Mouse (Mus musculus) heart, embryonic 10.5 days (tissue): ENCODE results near the gene Ms4a14. TPM values are rescaled to one million over a fixed set of nuclear protein-coding genes. Genes with fewer than 3 reads are reported as not detected.
"Not testable (repeated sequence)": the region's sequence is repeated elsewhere in the genome, so short reads cannot be mapped to it uniquely, and the experiment has no call there.

Experiments used
- DNase-seq: peaks from one replicate; pipeline ENCODE4 v3.0.0-alpha.2; 2017; ENCODE audit warnings: low spot score
- H3K27ac ChIP-seq: fragments of 300-500 bp; sonication (generic); 2 replicates; pipeline ENCODE4 v1.5.1; 2016; ENCODE audit warnings: mild to moderate bottlenecking
- H3K27me3 ChIP-seq: fragments of 300-500 bp; sonication (generic); 2 replicates; pipeline ENCODE4 v1.6.1; 2016; ENCODE audit warnings: mild to moderate bottlenecking; ENCODE audit not compliant: poor library complexity, insufficient read depth, severe bottlenecking
- H3K36me3 ChIP-seq: fragments of 300-500 bp; sonication (generic); 2 replicates; pipeline ENCODE4 v1.6.1; 2016; ENCODE audit warnings: mild to moderate bottlenecking, moderate library complexity
- H3K4me1 ChIP-seq: fragments of 300-500 bp; sonication (generic); 2 replicates; pipeline ENCODE4 v1.6.1; 2016; ENCODE audit warnings: mild to moderate bottlenecking
- H3K4me3 ChIP-seq: fragments of 300-500 bp; sonication (generic); 2 replicates; pipeline ENCODE4 v1.5.1; 2016; ENCODE audit warnings: mild to moderate bottlenecking, moderate library complexity
- H3K9me3 ChIP-seq: fragments of 300-500 bp; sonication (generic); 2 replicates; pipeline ENCODE4 v1.6.1; 2016; ENCODE audit warnings: mild to moderate bottlenecking, moderate library complexity
- WGBS: fragments of 180-500 bp; shearing (Covaris S2); methylation state at CpG from one replicate; pipeline ENCODE4 v1.1.7; 2016; 5-methylcytosine and 5-hydroxymethylcytosine counted together
- polyA plus RNA-seq: library from polyadenylated mRNA; unstranded; fragments of >200 nt; fragmentation: Nextera tagmentation; extraction: Ambion mirVana; gene quantifications from 2 replicates; pipeline ENCODE4 v1.2.1, GENCODE M21; 2016

Gene Ms4a14
- not detected in 2 replicates for polyA plus RNA-seq

DNA sequence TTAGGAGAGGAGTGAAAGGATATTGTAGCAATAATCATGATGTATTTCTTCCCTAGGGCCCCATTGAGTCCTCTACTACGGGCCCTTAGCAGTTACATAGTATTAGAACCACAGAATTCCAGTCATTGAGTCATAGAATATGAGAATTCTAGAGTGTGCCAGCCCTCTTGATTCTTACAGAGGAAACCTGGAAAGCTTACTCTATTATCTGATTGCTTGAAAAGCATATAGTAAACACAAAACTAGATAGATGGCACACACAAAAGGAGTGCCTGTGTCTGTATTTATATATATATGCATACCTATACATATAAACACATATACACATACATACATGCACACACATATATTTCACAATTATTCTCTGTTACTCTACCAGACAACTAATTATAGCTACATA lies at the start of gene Ms4a14:
Gene Ms4a14, minus strand, starts transcription at position 101 of the 400 bp plus-strand sequence.
- Histone ChIP-seq H3K27me3 (no peaks in the 10 kb centered on the region), H3K27ac (no peak within 1 kb of the TSS), H3K4me1 (no peaks in the 10 kb centered on the region), H3K36me3 (no peaks in the 10 kb centered on the region), H3K4me3 (no peak within 1 kb of the TSS), H3K9me3 (no peaks in the 10 kb centered on the region)
- WGBS = 81% methylated on average over 1 of the region's 1 CpGs
- no peak for DNase-seq

DNA sequence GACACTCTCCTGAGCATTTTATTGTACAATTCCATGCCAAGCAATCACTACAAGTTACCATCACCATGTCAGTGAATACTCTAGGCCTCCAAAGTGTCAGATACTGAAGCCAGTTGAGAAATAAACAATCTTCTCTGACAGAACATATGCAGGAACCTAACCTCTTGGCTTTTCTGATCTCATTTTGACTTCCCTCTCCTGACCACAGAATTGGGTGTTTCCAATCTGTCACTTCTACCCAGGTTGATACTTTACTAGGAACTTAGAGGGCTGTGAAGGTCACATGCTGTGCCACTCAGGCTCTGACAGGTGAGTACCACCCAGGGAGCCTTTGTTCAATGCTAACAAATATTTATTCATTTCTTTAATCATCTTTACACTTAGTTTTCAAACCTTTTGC lies 47.7 kb upstream of the Ms4a14 start:
- Histone ChIP-seq H3K4me3 (no peak overlapping the region), H3K27me3 (no peaks in the 10 kb centered on the region), H3K27ac (no peak overlapping the region), H3K9me3 (no peaks in the 10 kb centered on the region), H3K36me3 (no peaks in the 10 kb centered on the region), H3K4me1 (no peaks in the 10 kb centered on the region)
- no peak for DNase-seq

DNA sequence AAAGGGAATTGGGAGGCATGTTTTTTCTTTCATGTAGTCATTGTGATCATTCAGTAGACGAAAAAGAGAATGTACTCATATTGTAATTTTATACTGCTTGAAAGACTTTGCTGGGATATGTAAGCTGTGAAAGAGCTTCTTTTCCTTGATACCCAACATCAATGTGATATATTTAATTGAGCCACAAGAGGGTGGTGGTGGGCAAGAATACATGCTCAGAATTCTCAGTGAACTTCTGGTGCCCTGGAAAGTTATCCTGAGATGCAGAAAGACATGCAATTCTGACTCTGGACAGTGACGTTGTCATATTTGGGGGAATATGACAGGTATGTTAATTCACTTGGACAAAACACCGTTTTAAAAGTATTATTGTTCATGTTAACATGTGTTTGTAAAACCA lies 45.9 kb upstream of the Ms4a14 start:
- H3K4me1 ChIP-seq = no peaks in the 10 kb centered on the region

DNA sequence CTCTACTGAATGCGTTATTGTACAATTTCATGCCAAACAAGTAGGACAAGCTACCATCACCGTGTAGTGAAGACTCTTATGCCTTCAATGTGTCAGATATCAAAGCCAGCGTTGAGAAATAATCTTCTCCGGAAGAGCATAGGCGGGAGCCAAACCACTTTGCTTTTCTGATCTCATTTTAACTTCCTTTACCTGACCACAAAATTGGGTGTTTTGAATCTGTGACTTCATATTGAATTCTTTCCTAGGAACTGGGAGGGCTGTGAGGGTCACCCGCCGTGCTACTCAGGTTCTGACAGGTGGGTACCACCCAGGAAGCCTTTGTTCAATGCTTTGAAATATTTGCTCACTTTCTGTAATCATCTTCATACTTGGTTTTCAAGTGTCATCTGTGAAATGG lies 41.5 kb upstream of the Ms4a14 start:
- WGBS = 83% methylated on average over 7 of the region's 7 CpGs
- no peaks in the 10 kb centered on the region for H3K27me3 ChIP-seq

More for the DNA sequence above, 45.9 kb upstream of the Ms4a14 start:
- Histone ChIP-seq H3K9me3 (no peaks in the 10 kb centered on the region), H3K36me3 (no peaks in the 10 kb centered on the region), H3K4me3 (no peak overlapping the region), H3K27me3 (no peaks in the 10 kb centered on the region), H3K27ac (no peak overlapping the region)
- no peak for DNase-seq
- WGBS = 53% methylated on average over 3 of the region's 3 CpGs

DNA sequence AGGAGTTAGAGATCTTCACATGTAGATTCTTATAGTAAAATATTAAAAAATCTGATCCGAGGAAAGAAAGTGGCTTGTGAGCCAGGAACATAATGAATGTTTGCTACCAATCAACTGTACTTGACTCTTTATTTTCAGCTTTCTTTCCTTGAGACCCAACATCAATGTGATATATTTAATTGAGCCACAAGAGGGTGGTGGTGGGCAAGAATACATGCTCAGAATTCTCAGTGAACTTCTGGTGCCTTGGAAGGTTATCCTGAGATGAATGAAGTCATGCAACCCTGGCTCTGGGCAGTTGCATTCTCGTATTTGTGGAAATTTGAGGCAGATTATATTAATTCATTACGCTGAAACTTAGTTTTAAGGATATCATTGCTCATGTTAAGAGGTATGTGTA lies 37.6 kb upstream of the Ms4a14 start:
- DNase-seq = no peak
- Histone ChIP-seq H3K9me3 (no peaks in the 10 kb centered on the region), H3K4me3 (no peak overlapping the region), H3K27ac (no peak overlapping the region), H3K27me3 (no peaks in the 10 kb centered on the region), H3K36me3 (no peaks in the 10 kb centered on the region), H3K4me1 (no peaks in the 10 kb centered on the region)
- 39% methylated on average over 3 of the region's 3 CpGs for WGBS

More for the DNA sequence above, 41.5 kb upstream of the Ms4a14 start:
- no peaks in the 10 kb centered on the region for H3K4me1 ChIP-seq
- no peaks in the 10 kb centered on the region for H3K9me3 ChIP-seq
- no peak for DNase-seq
- no peak overlapping the region for H3K4me3 ChIP-seq
- H3K36me3 ChIP-seq = no peaks in the 10 kb centered on the region
- H3K27ac ChIP-seq = no peak overlapping the region

DNA sequence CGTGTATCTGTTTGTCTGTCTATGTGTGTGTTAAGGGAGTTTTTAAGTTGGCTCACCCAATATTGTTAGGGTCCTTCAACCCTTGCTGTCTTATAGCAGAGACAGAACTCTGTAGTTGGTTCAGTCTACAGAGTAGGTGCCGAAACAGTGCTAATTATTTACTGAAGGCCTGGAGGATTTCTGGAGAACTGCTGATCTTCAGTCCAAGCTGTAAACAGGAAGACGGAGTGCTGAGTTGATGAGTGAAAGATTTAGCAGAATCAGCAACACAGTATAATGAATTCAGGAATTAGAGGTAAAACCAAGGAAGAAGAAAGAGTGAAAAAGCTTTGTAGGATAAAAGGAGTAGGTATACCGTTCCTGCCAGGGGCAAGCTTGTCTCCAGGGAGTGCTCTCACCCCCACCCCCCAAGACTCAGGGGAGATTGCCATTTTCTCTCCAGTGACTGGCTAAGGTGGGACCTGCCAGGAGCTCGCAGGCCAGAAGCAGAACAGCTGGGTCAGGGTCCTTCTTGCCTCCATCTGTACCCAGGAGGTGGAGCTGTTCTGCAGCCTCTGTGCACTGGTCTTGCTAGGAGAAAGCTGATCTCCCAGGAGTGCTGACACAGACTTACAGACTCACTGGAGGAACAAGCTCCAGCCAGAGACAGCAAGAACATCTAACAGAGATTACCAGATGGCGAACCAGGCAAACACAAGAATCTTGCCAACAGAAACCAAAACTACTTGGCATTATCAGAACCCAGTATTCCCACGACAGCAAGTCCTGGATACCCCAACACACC lies 35.6 kb upstream of the Ms4a14 start:
- Histone ChIP-seq H3K9me3 (no peaks in the 10 kb centered on the region), H3K27me3 (no peaks in the 10 kb centered on the region), H3K27ac (no peak overlapping the region), H3K36me3 (no peaks in the 10 kb centered on the region), H3K4me1 (no peaks in the 10 kb centered on the region), H3K4me3 (no peak overlapping the region)
- 51% methylated on average over 7 of the region's 7 CpGs for whole genome bisulfite sequencing
- DNase-seq = peak; percentile 76

DNA sequence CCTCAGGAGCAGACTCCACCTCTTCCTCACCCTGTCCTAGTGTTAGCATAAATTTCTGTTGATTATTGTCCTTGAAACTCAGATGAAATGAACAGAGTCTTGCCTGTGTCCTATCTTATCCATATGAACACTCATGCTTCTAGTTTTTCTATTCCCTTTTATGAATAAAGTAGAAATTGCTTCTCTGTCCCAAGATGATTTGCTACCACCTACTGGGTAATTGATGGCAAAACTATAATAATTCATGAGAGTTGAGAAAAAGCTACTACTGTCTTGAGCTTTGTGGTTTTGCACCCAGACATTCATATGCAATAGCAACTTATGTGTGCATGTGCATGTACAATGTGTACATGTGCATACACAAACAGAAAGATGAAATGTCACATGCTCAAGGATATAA lies 29.7 kb upstream of the Ms4a14 start:
- H3K36me3 ChIP-seq = no peaks in the 10 kb centered on the region
- no peaks in the 10 kb centered on the region for H3K27me3 ChIP-seq

DNA sequence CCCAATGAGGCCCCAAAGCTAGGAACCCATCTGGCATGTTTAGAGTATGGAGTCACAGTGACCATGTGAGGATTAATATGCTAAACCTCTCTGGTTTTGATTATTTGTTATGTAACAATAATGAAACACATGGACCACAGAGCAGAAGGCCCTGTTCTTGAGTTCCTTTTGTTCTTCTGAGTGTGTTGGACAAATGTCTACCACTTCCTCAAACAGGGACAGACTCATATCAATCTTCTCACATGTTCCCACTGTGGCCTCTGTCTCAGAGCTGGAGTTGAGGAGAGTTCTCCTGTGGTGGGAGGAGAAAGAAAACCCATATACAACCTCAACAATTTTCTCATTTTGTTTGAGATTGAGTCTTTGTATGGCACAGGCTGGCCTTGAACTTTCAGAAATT lies 28.9 kb upstream of the Ms4a14 start:
- no peaks in the 10 kb centered on the region for H3K4me1 ChIP-seq
- no peak overlapping the region for H3K4me3 ChIP-seq
- no peaks in the 10 kb centered on the region for H3K36me3 ChIP-seq
- no peaks in the 10 kb centered on the region for H3K9me3 ChIP-seq
- no peak overlapping the region for H3K27ac ChIP-seq
- DNase-seq = no peak
- no peaks in the 10 kb centered on the region for H3K27me3 ChIP-seq

More for the DNA sequence above, 29.7 kb upstream of the Ms4a14 start:
- DNase-seq = no peak
- no peak overlapping the region for H3K27ac ChIP-seq
- H3K4me1 ChIP-seq = no peaks in the 10 kb centered on the region
- H3K4me3 ChIP-seq = no peak overlapping the region
- no peaks in the 10 kb centered on the region for H3K9me3 ChIP-seq

DNA sequence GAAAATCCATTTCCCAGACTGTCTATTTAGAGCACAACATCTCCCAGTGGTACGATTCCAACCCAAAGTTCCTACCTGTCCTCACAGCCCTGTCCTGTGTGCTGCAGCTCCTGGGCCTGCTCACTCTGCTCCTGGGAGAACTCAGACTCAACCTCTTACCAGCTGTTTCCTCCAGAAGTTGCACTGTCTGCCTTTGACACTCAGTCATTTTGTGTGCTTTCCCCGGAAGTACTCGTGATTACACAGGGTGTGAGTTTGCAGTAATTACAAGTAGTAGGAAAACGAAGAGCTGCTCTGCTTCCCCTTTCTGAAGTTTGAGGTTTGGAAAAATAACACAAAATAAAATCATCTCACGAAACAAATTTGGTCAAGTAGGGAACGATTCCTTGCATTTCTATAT lies 21.7 kb upstream of the Ms4a14 start, which contains the start of gene Ms4a7:
Gene Ms4a7, minus strand, starts transcription at position 215 of the 400 bp plus-strand sequence.
- DNase-seq = no peak
- no peaks in the 10 kb centered on the region for H3K27me3 ChIP-seq
- H3K36me3 ChIP-seq = no peaks in the 10 kb centered on the region
- H3K27ac ChIP-seq = no peak within 1 kb of the TSS
- 80% methylated on average over 6 of the region's 6 CpGs for WGBS
- no peaks in the 10 kb centered on the region for H3K9me3 ChIP-seq
- no peak within 1 kb of the TSS for H3K4me3 ChIP-seq
- H3K4me1 ChIP-seq = no peaks in the 10 kb centered on the region

DNA sequence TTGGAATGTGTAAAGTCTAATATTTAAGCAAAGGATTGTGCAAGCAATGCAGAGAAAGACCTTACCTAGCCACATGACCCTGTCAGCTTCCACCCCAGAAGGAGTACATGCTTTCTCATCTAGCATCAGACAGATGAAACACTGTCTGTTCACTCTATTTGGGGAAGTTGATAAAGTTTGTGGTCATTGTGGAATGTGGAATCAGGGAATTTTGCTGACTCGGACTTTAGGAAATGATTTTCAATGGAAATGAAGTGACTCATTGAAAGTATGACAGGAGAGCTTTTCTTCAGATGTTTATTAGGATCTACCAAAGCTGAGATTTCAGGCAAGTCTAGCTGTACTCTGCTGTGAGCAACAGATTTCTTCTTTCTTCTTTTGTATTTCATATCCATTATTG lies 6.9 kb upstream of the Ms4a14 start:
- H3K4me1 ChIP-seq = no peaks in the 10 kb centered on the region
- H3K27ac ChIP-seq = no peak overlapping the region
- no peak for DNase-seq
- WGBS = 87% methylated on average over 1 of the region's 1 CpGs
- H3K36me3 ChIP-seq = no peaks in the 10 kb centered on the region
- no peak overlapping the region for H3K4me3 ChIP-seq
- H3K9me3 ChIP-seq = no peaks in the 10 kb centered on the region
- no peaks in the 10 kb centered on the region for H3K27me3 ChIP-seq

DNA sequence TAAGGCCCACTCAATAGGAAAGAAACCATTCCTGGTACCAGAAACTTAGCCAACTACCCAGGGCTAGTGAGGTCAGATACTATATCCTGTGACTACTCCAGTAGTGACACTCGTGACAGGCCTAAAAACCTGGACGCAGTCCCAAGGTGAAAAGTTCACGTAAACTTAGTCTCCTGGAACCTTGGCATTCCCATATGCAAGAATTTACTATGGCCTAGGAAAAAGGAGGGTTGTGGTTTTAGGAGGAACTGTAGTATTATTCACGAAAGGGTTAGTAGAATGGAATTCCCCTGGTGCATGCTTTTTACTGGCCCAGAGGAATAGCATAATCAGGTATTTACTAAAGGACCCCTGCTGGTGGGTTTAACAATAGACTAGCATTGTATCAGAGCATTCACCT lies 2.5 kb upstream of the Ms4a14 start:
- no peak overlapping the region for H3K27ac ChIP-seq
- DNase-seq = no peak
- no peaks in the 10 kb centered on the region for H3K9me3 ChIP-seq
- no peaks in the 10 kb centered on the region for H3K27me3 ChIP-seq
- no peak overlapping the region for H3K4me3 ChIP-seq
- 84% methylated on average over 4 of the region's 4 CpGs for WGBS
- H3K4me1 ChIP-seq = no peaks in the 10 kb centered on the region
- no peaks in the 10 kb centered on the region for H3K36me3 ChIP-seq

DNA sequence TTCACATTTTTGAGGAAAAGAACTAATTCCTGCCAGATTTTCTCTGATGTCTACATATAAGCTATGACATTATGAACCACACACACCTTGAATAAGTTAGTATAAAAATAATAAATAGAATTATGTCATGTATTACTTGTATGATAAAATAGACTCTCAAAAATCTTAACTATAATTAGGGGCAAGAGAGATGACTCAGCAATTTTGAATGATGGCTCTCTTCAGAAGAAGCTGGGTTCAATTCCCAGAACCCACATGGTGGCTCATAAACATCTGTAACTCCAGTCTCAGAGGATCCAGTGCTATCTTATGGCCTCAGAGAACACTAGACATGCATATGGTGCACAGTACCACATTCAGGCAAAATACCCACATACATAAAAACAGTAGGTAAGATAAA lies 5.4 kb downstream of the Ms4a14 start:
- H3K4me1 ChIP-seq = no peaks in the 10 kb centered on the region
- DNase-seq = no peak
- no peak overlapping the region for H3K27ac ChIP-seq

DNA sequence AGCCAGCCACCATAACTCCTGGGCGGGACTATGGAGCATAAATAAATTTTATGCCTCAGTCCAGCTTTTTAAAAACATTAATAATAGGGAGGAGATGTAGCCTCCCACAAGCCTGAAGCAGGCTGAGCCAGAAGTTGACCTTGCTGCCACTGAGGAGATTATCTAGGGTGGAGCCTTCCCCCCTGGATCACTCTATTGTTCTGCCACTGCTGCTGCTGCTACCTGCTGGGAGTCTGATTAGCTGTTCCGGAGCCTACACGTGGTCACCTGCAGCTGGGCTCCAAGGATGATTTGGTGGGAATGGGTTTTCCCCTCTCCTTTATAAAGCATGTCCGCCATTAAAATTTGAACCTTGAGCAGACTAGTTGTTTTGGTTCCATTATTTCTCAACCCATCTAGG lies 14.7 kb downstream of the Ms4a14 start:
- not testable (repeated sequence) for H3K4me1 ChIP-seq, H3K36me3 ChIP-seq, H3K27me3 ChIP-seq, H3K27ac ChIP-seq, H3K4me3 ChIP-seq, DNase-seq, H3K9me3 ChIP-seq
- 51% methylated on average over 4 of the region's 4 CpGs for WGBS

More for the DNA sequence above, 5.4 kb downstream of the Ms4a14 start:
- Histone ChIP-seq H3K36me3 (no peaks in the 10 kb centered on the region), H3K27me3 (no peaks in the 10 kb centered on the region), H3K4me3 (no peak overlapping the region), H3K9me3 (no peaks in the 10 kb centered on the region)

DNA sequence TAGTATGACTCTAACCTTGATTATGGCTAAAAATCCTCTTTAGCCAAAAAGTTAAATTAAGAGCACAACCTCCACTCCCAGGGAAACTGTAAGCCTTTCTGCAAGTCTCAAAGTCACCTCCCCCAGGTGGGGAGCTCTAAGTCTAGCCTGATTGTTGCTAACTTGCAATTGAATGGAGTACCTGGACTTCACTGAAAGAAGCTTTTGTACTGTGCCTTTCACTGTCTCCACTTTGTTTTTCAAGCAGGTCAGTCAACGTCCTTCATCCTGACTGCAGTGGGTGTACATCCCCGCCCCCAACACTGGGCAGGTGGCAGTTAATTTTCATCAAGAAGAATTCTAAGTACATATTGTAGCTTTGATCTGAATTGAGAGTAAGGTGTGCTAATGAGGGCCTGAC lies 15.3 kb downstream of the Ms4a14 start:
- no peaks in the 10 kb centered on the region for H3K4me1 ChIP-seq
- H3K27ac ChIP-seq = no peak overlapping the region
- no peak for DNase-seq
- no peaks in the 10 kb centered on the region for H3K36me3 ChIP-seq
- no peak overlapping the region for H3K4me3 ChIP-seq
- H3K27me3 ChIP-seq = no peaks in the 10 kb centered on the region
- no peaks in the 10 kb centered on the region for H3K9me3 ChIP-seq
- WGBS = 65% methylated on average over 2 of the region's 2 CpGs
